Mouse (Mus musculus) olfactory bulb, adult 2 months (tissue): ENCODE results near the gene Tango2.

Experiments
- CTCF ChIP-seq: fragments of 200-500 bp; IDR thresholded peaks from 2 replicates; pipeline ENCODE4 v1.5.1; 2012; ENCODE audit warnings: low read depth, mild to moderate bottlenecking, low read length, moderate library complexity; ENCODE audit not compliant: insufficient read depth
- POLR2A ChIP-seq: fragments of 200-500 bp; IDR thresholded peaks from 2 replicates; pipeline ENCODE4 v1.6.1; 2012; ENCODE audit warnings: mild to moderate bottlenecking, low read depth, low read length, moderate library complexity; ENCODE audit not compliant: insufficient read depth

DNA sequence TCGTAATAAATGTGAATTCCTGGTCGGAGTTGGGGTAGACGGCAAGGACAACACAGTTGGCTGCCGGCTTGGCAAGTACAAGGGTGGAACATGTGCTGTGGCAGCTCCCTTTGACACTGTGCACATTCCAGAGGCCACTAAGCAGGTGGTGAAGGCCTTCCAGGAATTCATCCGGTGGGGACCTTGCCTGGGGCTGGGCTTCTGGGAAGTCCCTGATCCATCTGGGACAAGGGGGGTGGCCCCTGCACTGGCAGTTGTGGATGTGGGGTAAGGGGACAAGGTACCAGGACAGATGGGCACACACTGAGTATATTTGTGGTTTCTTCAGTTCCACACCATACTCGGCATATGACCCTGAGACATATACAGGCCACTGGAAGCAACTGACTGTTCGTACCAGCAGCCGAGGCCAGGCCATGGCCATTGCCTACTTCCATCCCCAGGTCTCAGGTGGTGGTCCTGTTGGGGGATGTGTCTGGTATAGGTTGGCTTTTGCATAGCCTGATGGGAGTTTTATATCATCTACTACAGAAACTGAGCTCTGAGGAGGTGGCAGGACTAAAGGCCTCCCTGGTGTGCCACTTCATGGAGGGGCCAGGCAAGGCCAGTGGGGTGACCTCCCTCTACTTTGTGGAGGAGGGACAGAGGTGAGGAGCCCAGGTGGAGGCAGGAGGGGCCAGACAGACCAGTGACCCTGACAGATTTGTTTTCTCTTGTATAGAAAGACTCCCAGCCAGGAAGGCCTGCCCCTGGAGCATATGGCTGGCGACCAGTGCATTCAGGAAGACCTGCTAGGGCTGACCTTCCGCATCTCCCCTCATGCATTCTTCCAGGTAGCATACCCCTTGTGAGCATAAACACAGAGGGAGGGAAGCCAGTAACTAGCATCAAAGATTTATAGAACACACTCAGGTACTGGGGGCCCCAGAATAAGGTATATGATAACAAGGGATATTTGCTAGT, 96.8 kb downstream of the Tango2 start:
- TF ChIP-seq POLR2A (no peak), CTCF (no peak)
